Mouse (Mus musculus) cerebellum, adult 18-20 months (tissue): ENCODE results near the gene Ss18l2.

Experiments
- DNase-seq, 2 experiments: peaks; one replicate each; pipeline ENCODE4 v3.0.0; 2021

Ss18l2 gene

GRCm38 (mm10) chr9:121709898-121710583, at the start of gene Ss18l2:
TSS of gene Ss18l2 (plus strand) at chr9:121710329.
- DNase-seq = peak; percentile 97 to 100

- no peak for DNase-seq
Measured at GRCm38 (mm10) chr9:121663467-121663866, 46.7 kb upstream of the Ss18l2 start.

- no peak for DNase-seq
Measured at GRCm38 (mm10) chr9:121664104-121664503, 46.0 kb upstream of the Ss18l2 start.

GRCm38 (mm10) chr9:121666957-121667630, 43.0 kb upstream of the Ss18l2 start:
- DNase-seq = no peak

GRCm38 (mm10) chr9:121667822-121668221, 42.3 kb upstream of the Ss18l2 start:
- no peak for DNase-seq

GRCm38 (mm10) chr9:121669348-121669791, 40.8 kb upstream of the Ss18l2 start:
- DNase-seq = peak in 1 of 2 experiments; percentile 23

- DNase-seq = peak; percentile 63 to 68
Measured at GRCm38 (mm10) chr9:121671300-121671699, 38.8 kb upstream of the Ss18l2 start.

GRCm38 (mm10) chr9:121672311-121672710, 37.8 kb upstream of the Ss18l2 start:
- DNase-seq = no peak

GRCm38 (mm10) chr9:121673716-121674115, 36.4 kb upstream of the Ss18l2 start:
- DNase-seq = no peak

GRCm38 (mm10) chr9:121675011-121675410, 35.1 kb upstream of the Ss18l2 start:
- DNase-seq = no peak

- no peak for DNase-seq
Measured at GRCm38 (mm10) chr9:121675556-121675955, 34.6 kb upstream of the Ss18l2 start.

- DNase-seq = no peak
Measured at GRCm38 (mm10) chr9:121677069-121677468, 33.1 kb upstream of the Ss18l2 start.

- DNase-seq = no peak
Measured at GRCm38 (mm10) chr9:121677476-121677875, 32.7 kb upstream of the Ss18l2 start.

GRCm38 (mm10) chr9:121679549-121679948, 30.6 kb upstream of the Ss18l2 start:
- peak; percentile 38 to 52 for DNase-seq

- DNase-seq = no peak
Measured at GRCm38 (mm10) chr9:121681191-121681590, 28.9 kb upstream of the Ss18l2 start.

- no peak for DNase-seq
Measured at GRCm38 (mm10) chr9:121682037-121682680, 28.0 kb upstream of the Ss18l2 start.

GRCm38 (mm10) chr9:121684702-121685101, 25.4 kb upstream of the Ss18l2 start:
- no peak for DNase-seq

GRCm38 (mm10) chr9:121690200-121690651, 19.9 kb upstream of the Ss18l2 start:
- no peak for DNase-seq

GRCm38 (mm10) chr9:121690734-121691133, 19.4 kb upstream of the Ss18l2 start:
- no peak for DNase-seq

GRCm38 (mm10) chr9:121694736-121695135, 15.4 kb upstream of the Ss18l2 start:
- DNase-seq = no peak

GRCm38 (mm10) chr9:121696626-121697025, 13.5 kb upstream of the Ss18l2 start:
- no peak for DNase-seq

- DNase-seq = peak; percentile 39 to 66
Measured at GRCm38 (mm10) chr9:121697150-121698049, 12.7 kb upstream of the Ss18l2 start.

- DNase-seq = peak in 1 of 2 experiments; percentile 26
Measured at GRCm38 (mm10) chr9:121704261-121704645, 5.9 kb upstream of the Ss18l2 start.
